Mouse (Mus musculus): Measurements from ENCODE around the gene Rnf157. TPM values are rescaled to one million over a fixed set of nuclear protein-coding genes. Genes with fewer than 3 reads are reported as not detected.

The Rnf157 gene
- polyA plus RNA-seq, 1 experiment, result 7.2 TPM

GRCm38 (mm10) chr11:116293538-116294137, 119.2 kb downstream of the Rnf157 start:
- TF ChIP-seq CTCF (IDR thresholded peaks at IDR 0.05; ENCODE audit: control insufficient read depth, insufficient read depth, insufficient replicate concordance, low read depth, low read length) (no peak), POLR2A (IDR thresholded peaks at IDR 0.05; ENCODE audit: control insufficient read depth, low read depth, low read length) (no peak)
- H3K27me3 ChIP-seq (ENCODE audit: control insufficient read depth, insufficient read depth, low read length), result no peaks in the 10 kb centered on the region
- no peak overlapping the region for H3K27ac ChIP-seq (ENCODE audit: control insufficient read depth, insufficient read depth, low read depth, low read length)
- no peak overlapping the region for H3K4me3 ChIP-seq (ENCODE audit: control insufficient read depth, low read depth, low read length)
- H3K36me3 ChIP-seq (ENCODE audit: control insufficient read depth, insufficient read depth, low read length), result peaks cover 1% of the 10 kb centered on the region
- no peaks in the 10 kb centered on the region; the same call in 1 of the 2 replicates for H3K4me1 ChIP-seq (ENCODE audit: control insufficient read depth, insufficient read depth, low read length)

- H3K36me3 ChIP-seq (ENCODE audit: control insufficient read depth, insufficient read depth, low read length), result peaks cover 3% of the 10 kb centered on the region
- TF ChIP-seq CTCF (IDR thresholded peaks at IDR 0.05; ENCODE audit: control insufficient read depth, insufficient read depth, insufficient replicate concordance, low read depth, low read length) (no peak), POLR2A (IDR thresholded peaks at IDR 0.05; ENCODE audit: control insufficient read depth, low read depth, low read length) (no peak)
- H3K27ac ChIP-seq (ENCODE audit: control insufficient read depth, insufficient read depth, low read depth, low read length), result no peak overlapping the region
- H3K4me1 ChIP-seq (ENCODE audit: control insufficient read depth, insufficient read depth, low read length), result no peaks in the 10 kb centered on the region; the same call in 1 of the 2 replicates
- H3K4me3 ChIP-seq (ENCODE audit: control insufficient read depth, low read depth, low read length), result no peak overlapping the region
- no peaks in the 10 kb centered on the region for H3K27me3 ChIP-seq (ENCODE audit: control insufficient read depth, insufficient read depth, low read length)
Measured at GRCm38 (mm10) chr11:116292401-116292800, 120.4 kb downstream of the Rnf157 start.

- Histone ChIP-seq H3K4me1 (ENCODE audit: control insufficient read depth, insufficient read depth, low read length) (no peaks in the 10 kb centered on the region), H3K36me3 (ENCODE audit: control insufficient read depth, insufficient read depth, low read length) (peaks cover 3% of the 10 kb centered on the region), H3K27ac (ENCODE audit: control insufficient read depth, insufficient read depth, low read depth, low read length) (no peak overlapping the region), H3K4me3 (ENCODE audit: control insufficient read depth, low read depth, low read length) (no peak overlapping the region), H3K27me3 (ENCODE audit: control insufficient read depth, insufficient read depth, low read length) (no peaks in the 10 kb centered on the region)
- TF ChIP-seq POLR2A (IDR thresholded peaks at IDR 0.05; ENCODE audit: control insufficient read depth, low read depth, low read length) (no peak), CTCF (IDR thresholded peaks at IDR 0.05; ENCODE audit: control insufficient read depth, insufficient read depth, insufficient replicate concordance, low read depth, low read length) (no peak)
Measured at GRCm38 (mm10) chr11:116290556-116290955, 122.3 kb downstream of the Rnf157 start.

GRCm38 (mm10) chr11:116287351-116287750, 125.5 kb downstream of the Rnf157 start:
- Histone ChIP-seq H3K4me3 (ENCODE audit: control insufficient read depth, low read depth, low read length) (no peak overlapping the region), H3K4me1 (ENCODE audit: control insufficient read depth, insufficient read depth, low read length) (peaks cover 6% of the 10 kb centered on the region), H3K36me3 (ENCODE audit: control insufficient read depth, insufficient read depth, low read length) (peaks cover 2% of the 10 kb centered on the region), H3K27ac (ENCODE audit: control insufficient read depth, insufficient read depth, low read depth, low read length) (no peak overlapping the region), H3K27me3 (ENCODE audit: control insufficient read depth, insufficient read depth, low read length) (no peaks in the 10 kb centered on the region)
- TF ChIP-seq CTCF (IDR thresholded peaks at IDR 0.05; ENCODE audit: control insufficient read depth, insufficient read depth, insufficient replicate concordance, low read depth, low read length) (no peak), POLR2A (IDR thresholded peaks at IDR 0.05; ENCODE audit: control insufficient read depth, low read depth, low read length) (no peak)

Other genes starting within 250 kb of the Rnf157 start
- gene Fbf1, start 244.9 kb downstream of the Rnf157 start, polyA plus RNA-seq (2012; rRNA removed), result 48.2 and 55.9 TPM in 2 replicates
- gene Ten1, start 214.2 kb downstream of the Rnf157 start, polyA plus RNA-seq (2012; rRNA removed), result 17.0 and 17.8 TPM in 2 replicates
- 19.0 and 19.3 TPM in 2 replicates for gene Acox1, start 214.0 kb downstream of the Rnf157 start, polyA plus RNA-seq (2012; rRNA removed)
- gene Evpl, start 175.0 kb downstream of the Rnf157 start, polyA plus RNA-seq (2012; rRNA removed), result 1.1 and 1.2 TPM in 2 replicates
- gene Srp68, start 138.8 kb downstream of the Rnf157 start, polyA plus RNA-seq (2012; rRNA removed), result 49.3 and 49.9 TPM in 2 replicates
- gene Galr2, start 132.1 kb downstream of the Rnf157 start, polyA plus RNA-seq (2012; rRNA removed), result 0.59 and 0.78 TPM in 2 replicates
- 40.3 and 45.3 TPM in 2 replicates for gene Exoc7, start 105.8 kb downstream of the Rnf157 start, polyA plus RNA-seq (2012; rRNA removed)
- gene Foxj1, start 77.6 kb downstream of the Rnf157 start, polyA plus RNA-seq (2012; rRNA removed), result 75.5 and 97.6 TPM in 2 replicates
- gene Ubald2, start 21.1 kb upstream of the Rnf157 start, polyA plus RNA-seq (2012; rRNA removed), result 76.4 and 88.4 TPM in 2 replicates
- 469 and 538 TPM in 2 replicates for gene Qrich2, start 53.2 kb upstream of the Rnf157 start, polyA plus RNA-seq (2012; rRNA removed)
- 58.2 and 59.0 TPM in 2 replicates for gene Prpsap1, start 81.2 kb upstream of the Rnf157 start, polyA plus RNA-seq (2012; rRNA removed)
- gene Sphk1, start 117.9 kb upstream of the Rnf157 start, polyA plus RNA-seq (2012; rRNA removed), result 3.3 and 4.2 TPM in 2 replicates
- 31.6 and 34.8 TPM in 2 replicates for gene Ube2o, start 168.4 kb upstream of the Rnf157 start, polyA plus RNA-seq (2012; rRNA removed)
- 0.23 and 0.45 TPM in 2 replicates for gene Aanat, start 173.4 kb upstream of the Rnf157 start, polyA plus RNA-seq (2012; rRNA removed)
- gene Rhbdf2, start 214.0 kb upstream of the Rnf157 start, polyA plus RNA-seq (2012; rRNA removed), result 6.3 and 7.5 TPM in 2 replicates
- gene Prcd, start 240.5 kb upstream of the Rnf157 start, polyA plus RNA-seq (2012; rRNA removed), result 7.8 and 8.4 TPM in 2 replicates
- 3.7 and 5.5 TPM in 2 replicates for gene Cygb, start 241.3 kb upstream of the Rnf157 start, polyA plus RNA-seq (2012; rRNA removed)